Mouse (Mus musculus) ovary, postnatal 14 days (tissue): ENCODE data around the gene Tnpo1.

ENCODE experiments used
- DNase-seq: peaks from one replicate; pipeline ENCODE4 v3.0.0; 2022; ENCODE audit warnings: low spot score

Tnpo1 gene

GRCm38 (mm10) chr13:98926213-98926957 lies at the start of gene Tnpo1:
Gene Tnpo1 (minus strand): TSS chr13:98926384.
- peak; percentile 92 for DNase-seq

- DNase-seq = no peak
Observed at GRCm38 (mm10) chr13:98972090-98972489, 45.9 kb upstream of the Tnpo1 start.

GRCm38 (mm10) chr13:98971641-98972040 lies 45.5 kb upstream of the Tnpo1 start:
- no peak for DNase-seq

GRCm38 (mm10) chr13:98968517-98968916 lies 42.3 kb upstream of the Tnpo1 start:
- DNase-seq = no peak

GRCm38 (mm10) chr13:98967942-98968341 lies 41.8 kb upstream of the Tnpo1 start:
- DNase-seq = no peak

GRCm38 (mm10) chr13:98966583-98966982 lies 40.4 kb upstream of the Tnpo1 start:
- no peak for DNase-seq

- no peak for DNase-seq
Observed at GRCm38 (mm10) chr13:98963612-98964011, 37.4 kb upstream of the Tnpo1 start.

GRCm38 (mm10) chr13:98958177-98958576 lies 32.0 kb upstream of the Tnpo1 start:
- no peak for DNase-seq

GRCm38 (mm10) chr13:98956209-98956608 lies 30.0 kb upstream of the Tnpo1 start:
- no peak for DNase-seq

- DNase-seq = no peak
Observed at GRCm38 (mm10) chr13:98955676-98956075, 29.5 kb upstream of the Tnpo1 start.

- DNase-seq = no peak
Observed at GRCm38 (mm10) chr13:98955226-98955625, 29.0 kb upstream of the Tnpo1 start.

GRCm38 (mm10) chr13:98953830-98954229 lies 27.6 kb upstream of the Tnpo1 start:
- DNase-seq = no peak

GRCm38 (mm10) chr13:98951951-98952350 lies 25.8 kb upstream of the Tnpo1 start:
- DNase-seq = no peak

- no peak for DNase-seq
Observed at GRCm38 (mm10) chr13:98948146-98948545, 22.0 kb upstream of the Tnpo1 start.

- DNase-seq = no peak
Observed at GRCm38 (mm10) chr13:98946434-98946833, 20.2 kb upstream of the Tnpo1 start.

GRCm38 (mm10) chr13:98945908-98946307 lies 19.7 kb upstream of the Tnpo1 start:
- no peak for DNase-seq

GRCm38 (mm10) chr13:98945381-98945780 lies 19.2 kb upstream of the Tnpo1 start:
- no peak for DNase-seq

- no peak for DNase-seq
Observed at GRCm38 (mm10) chr13:98944620-98945081, 18.5 kb upstream of the Tnpo1 start.

GRCm38 (mm10) chr13:98942360-98942759 lies 16.2 kb upstream of the Tnpo1 start:
- DNase-seq = no peak

GRCm38 (mm10) chr13:98941829-98942343 lies 15.7 kb upstream of the Tnpo1 start:
- DNase-seq = no peak

GRCm38 (mm10) chr13:98937108-98937507 lies 10.9 kb upstream of the Tnpo1 start:
- no peak for DNase-seq

GRCm38 (mm10) chr13:98928908-98929307 lies 2.7 kb upstream of the Tnpo1 start:
- no peak for DNase-seq

- no peak for DNase-seq
Observed at GRCm38 (mm10) chr13:98926958-98927242, 716 bp upstream of the Tnpo1 start.
